Mouse (Mus musculus): Measurements from ENCODE around the gene Pkn2. TPM values are rescaled to one million over a fixed set of nuclear protein-coding genes. Genes with fewer than 3 reads are reported as not detected.
A peak's percentile ranks its signal among the peaks of the same experiment; 100 is the strongest.

Gene Pkn2
- total RNA-seq (2021), result 10 to 100 TPM; 60.0 to 70.6 TPM
- long read RNA-seq, experiment 1, full-length matches to known transcripts, result 13 of 18 reads
- long read RNA-seq, experiment 1, partial matches to known transcripts, result 5 of 18 reads
- long read RNA-seq, experiment 1, other reads (novel, unspliced or antisense), result 0 of 18 reads
- long read RNA-seq, experiment 2, full-length matches to known transcripts, result 20 of 44 reads
- long read RNA-seq, experiment 2, partial matches to known transcripts, result 18 of 44 reads
- long read RNA-seq, experiment 2, other reads (novel, unspliced or antisense), result 6 of 44 reads

- DNase-seq (ENCODE audit: low spot score in 2 of 2), result peak; percentile 98 to 99
Measured at GRCm38 (mm10) chr3:142881872-142882623, at the start of gene Pkn2. TSS of gene Pkn2 (minus strand) at chr3:142882004.

- no peak for DNase-seq (ENCODE audit: low spot score in 2 of 2)
Measured at GRCm38 (mm10) chr3:142929906-142930305, 48.1 kb upstream of the Pkn2 start.

GRCm38 (mm10) chr3:142927311-142927710 is 45.5 kb upstream of the Pkn2 start:
- DNase-seq (ENCODE audit: low spot score in 2 of 2), result no peak

GRCm38 (mm10) chr3:142924831-142925348 is 43.1 kb upstream of the Pkn2 start:
- no peak for DNase-seq (ENCODE audit: low spot score in 2 of 2)

GRCm38 (mm10) chr3:142919070-142919469 is 37.3 kb upstream of the Pkn2 start:
- no peak for DNase-seq (ENCODE audit: low spot score in 2 of 2)

- no peak for DNase-seq (ENCODE audit: low spot score in 2 of 2)
Measured at GRCm38 (mm10) chr3:142917760-142918439, 36.1 kb upstream of the Pkn2 start.

- no peak for DNase-seq (ENCODE audit: low spot score in 2 of 2)
Measured at GRCm38 (mm10) chr3:142917171-142917570, 35.4 kb upstream of the Pkn2 start.

- DNase-seq (ENCODE audit: low spot score in 2 of 2), result no peak
Measured at GRCm38 (mm10) chr3:142913295-142913694, 31.5 kb upstream of the Pkn2 start.

- no peak for DNase-seq (ENCODE audit: low spot score in 2 of 2)
Measured at GRCm38 (mm10) chr3:142899683-142900082, 17.9 kb upstream of the Pkn2 start.

- DNase-seq (ENCODE audit: low spot score in 2 of 2), result no peak
Measured at GRCm38 (mm10) chr3:142898949-142899396, 17.2 kb upstream of the Pkn2 start.

- DNase-seq (ENCODE audit: low spot score in 2 of 2), result no peak
Measured at GRCm38 (mm10) chr3:142890442-142890841, 8.6 kb upstream of the Pkn2 start.

- no peak for DNase-seq (ENCODE audit: low spot score in 2 of 2)
Measured at GRCm38 (mm10) chr3:142886963-142887362, 5.2 kb upstream of the Pkn2 start.

- DNase-seq (ENCODE audit: low spot score in 2 of 2), result no peak
Measured at GRCm38 (mm10) chr3:142884594-142884993, 2.8 kb upstream of the Pkn2 start.

GRCm38 (mm10) chr3:142881589-142881871 is 274 bp downstream of the Pkn2 start:
- DNase-seq (ENCODE audit: low spot score in 2 of 2), result no peak

GRCm38 (mm10) chr3:142880790-142881588 is 815 bp downstream of the Pkn2 start:
- DNase-seq (ENCODE audit: low spot score in 2 of 2), result peak in 1 of 2 experiments; percentile 47

GRCm38 (mm10) chr3:142863236-142863635 is 18.6 kb downstream of the Pkn2 start:
- DNase-seq (ENCODE audit: low spot score in 2 of 2), result no peak

GRCm38 (mm10) chr3:142856832-142857231 is 25.0 kb downstream of the Pkn2 start:
- peak in 1 of 2 experiments; percentile 31 for DNase-seq (ENCODE audit: low spot score in 2 of 2)

- no peak for DNase-seq (ENCODE audit: low spot score in 2 of 2)
Measured at GRCm38 (mm10) chr3:142855961-142856472, 25.8 kb downstream of the Pkn2 start.

- DNase-seq (ENCODE audit: low spot score in 2 of 2), result no peak
Measured at GRCm38 (mm10) chr3:142852911-142853310, 28.9 kb downstream of the Pkn2 start.

GRCm38 (mm10) chr3:142851631-142852030 is 30.2 kb downstream of the Pkn2 start:
- no peak for DNase-seq (ENCODE audit: low spot score in 2 of 2)

GRCm38 (mm10) chr3:142839961-142840360 is 41.8 kb downstream of the Pkn2 start:
- no peak for DNase-seq (ENCODE audit: low spot score in 2 of 2)

All from adrenal gland, adult 18-20 months (tissue).